Mouse (Mus musculus) thymus, adult 2 months (tissue): ENCODE measurements around the gene Ppcs.

Experiments
- CTCF ChIP-seq: fragments of 200-500 bp; IDR thresholded peaks from 2 replicates; pipeline ENCODE4 v1.5.1; 2012; ENCODE audit warnings: mild to moderate bottlenecking, control low read depth, low read length, moderate library complexity, borderline replicate concordance; ENCODE audit not compliant: control insufficient read depth, poor library complexity, insufficient read depth; ENCODE audit errors: extremely low read depth
- POLR2A ChIP-seq: fragments of 200-500 bp; IDR thresholded peaks from 2 replicates; pipeline ENCODE4 v1.6.1; 2012; ENCODE audit warnings: mild to moderate bottlenecking, low read length, control low read depth, moderate library complexity; ENCODE audit not compliant: control insufficient read depth, poor library complexity, insufficient read depth; ENCODE audit errors: extremely low read depth

GRCm38 (mm10) chr4:119389184-119389583 lies 33.0 kb downstream of the Ppcs start:
- TF ChIP-seq CTCF (no peak), POLR2A (no peak)
